Mouse (Mus musculus) neural tube, embryonic 15.5 days (tissue): Measurements from ENCODE around the gene Insm2. TPM values are rescaled to one million over a fixed set of nuclear protein-coding genes. Genes with fewer than 3 reads are reported as not detected.

Source experiments
- ATAC-seq: fragments of 200-750 bp; cut with Nextera tagmentation; 2 replicates; pipeline ENCODE4 v1.8.0; 2017; ENCODE audit warnings: mild to moderate bottlenecking, moderate TSS enrichment, moderate library complexity; ENCODE audit not compliant: low FRiP score
- H3K27ac ChIP-seq: fragments of 300-500 bp; sonication (generic); replicated peaks from 2 replicates; pipeline ENCODE4 v1.5.1; 2015; ENCODE audit warnings: mild to moderate bottlenecking, inconsistent platforms
- H3K27me3 ChIP-seq: fragments of 300-500 bp; sonication (generic); replicated peaks from 2 replicates; pipeline ENCODE4 v1.6.1; 2015; ENCODE audit warnings: inconsistent platforms
- H3K36me3 ChIP-seq: fragments of 300-500 bp; sonication (generic); 2 replicates; pipeline ENCODE4 v1.6.1; 2015; ENCODE audit warnings: inconsistent platforms
- H3K4me1 ChIP-seq: fragments of 300-500 bp; sonication (generic); 2 replicates; pipeline ENCODE4 v1.6.1; 2015; ENCODE audit warnings: inconsistent platforms
- H3K4me2 ChIP-seq: fragments of 300-500 bp; sonication (generic); 2 replicates; pipeline ENCODE4 v1.6.1; 2015; ENCODE audit warnings: inconsistent platforms, mild to moderate bottlenecking, moderate library complexity
- H3K4me3 ChIP-seq: fragments of 300-500 bp; sonication (generic); replicated peaks from 2 replicates; pipeline ENCODE4 v1.5.1; 2015; ENCODE audit warnings: mild to moderate bottlenecking, inconsistent platforms
- H3K9ac ChIP-seq: fragments of 300-500 bp; sonication (generic); replicated peaks from 2 replicates; pipeline ENCODE4 v1.6.1; 2015; ENCODE audit warnings: mild to moderate bottlenecking, inconsistent platforms
- H3K9me3 ChIP-seq: fragments of 300-500 bp; sonication (generic); replicated peaks from 2 replicates; pipeline ENCODE4 v1.6.1; 2016; ENCODE audit warnings: inconsistent platforms
- WGBS: fragments of 180-500 bp; shearing (Covaris S2); methylation state at CpG from one replicate; pipeline ENCODE4 v1.1.7; 2015; ENCODE audit warnings: mixed read lengths; 5-methylcytosine and 5-hydroxymethylcytosine counted together
- polyA plus RNA-seq: library from polyadenylated mRNA; unstranded; fragments of >200 nt; fragmentation: Nextera tagmentation; extraction: Ambion mirVana; gene quantifications from 2 replicates; pipeline ENCODE4 v1.2.1, GENCODE M21; 2015

Gene Insm2
- polyA plus RNA-seq, 1 experiment from 2014 or later: 1.1 TPM

DNA sequence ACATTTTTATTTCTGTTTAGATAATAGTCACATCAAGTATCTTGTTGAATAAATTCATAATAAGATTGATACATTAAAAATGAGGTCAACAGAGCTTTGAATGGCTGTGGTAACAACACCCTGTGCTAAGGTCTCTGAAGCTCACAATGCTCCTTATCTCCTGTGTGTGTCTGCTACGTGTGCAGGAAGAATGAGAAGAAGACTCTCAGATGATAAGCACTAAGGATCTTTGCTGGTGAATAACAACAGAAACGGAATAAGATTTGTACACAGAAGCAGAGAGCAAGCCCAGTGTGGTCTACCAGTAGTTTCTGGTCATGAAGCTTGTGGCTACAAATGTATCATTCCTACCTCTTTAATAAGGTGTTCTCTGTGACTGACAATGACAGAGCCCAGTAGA is 11.6 kb downstream of the Insm2 start:
- H3K9ac ChIP-seq: no peak overlapping the region
- H3K27me3 ChIP-seq: no peaks in the 10 kb centered on the region
- H3K27ac ChIP-seq: no peak overlapping the region
- H3K4me1 ChIP-seq: no peaks in the 10 kb centered on the region
- no peak overlapping the region for H3K4me3 ChIP-seq
- ATAC-seq: no peak
- H3K36me3 ChIP-seq: peaks cover 3% of the 10 kb centered on the region; the same call in 1 of the 2 replicates
- H3K9me3 ChIP-seq: no peaks in the 10 kb centered on the region
- no peak overlapping the region for H3K4me2 ChIP-seq
- WGBS: 77% methylated on average over 2 of the region's 2 CpGs

GRCm38 (mm10) chr12:55620321-55620720 is 21.1 kb downstream of the Insm2 start:
- no peaks in the 10 kb centered on the region for H3K9me3 ChIP-seq
- ATAC-seq: no peak
- no peak overlapping the region for H3K4me2 ChIP-seq
- no peak overlapping the region for H3K27ac ChIP-seq
- no peaks in the 10 kb centered on the region for H3K27me3 ChIP-seq
- H3K4me1 ChIP-seq: 0 out of 2 replicates have a peak, but pooled peaks cover 4% of the 10 kb centered on the region
- no peak overlapping the region for H3K4me3 ChIP-seq
- no peaks in the 10 kb centered on the region for H3K36me3 ChIP-seq
- 50% methylated on average over 2 of the region's 2 CpGs for WGBS
- no peak overlapping the region for H3K9ac ChIP-seq

DNA sequence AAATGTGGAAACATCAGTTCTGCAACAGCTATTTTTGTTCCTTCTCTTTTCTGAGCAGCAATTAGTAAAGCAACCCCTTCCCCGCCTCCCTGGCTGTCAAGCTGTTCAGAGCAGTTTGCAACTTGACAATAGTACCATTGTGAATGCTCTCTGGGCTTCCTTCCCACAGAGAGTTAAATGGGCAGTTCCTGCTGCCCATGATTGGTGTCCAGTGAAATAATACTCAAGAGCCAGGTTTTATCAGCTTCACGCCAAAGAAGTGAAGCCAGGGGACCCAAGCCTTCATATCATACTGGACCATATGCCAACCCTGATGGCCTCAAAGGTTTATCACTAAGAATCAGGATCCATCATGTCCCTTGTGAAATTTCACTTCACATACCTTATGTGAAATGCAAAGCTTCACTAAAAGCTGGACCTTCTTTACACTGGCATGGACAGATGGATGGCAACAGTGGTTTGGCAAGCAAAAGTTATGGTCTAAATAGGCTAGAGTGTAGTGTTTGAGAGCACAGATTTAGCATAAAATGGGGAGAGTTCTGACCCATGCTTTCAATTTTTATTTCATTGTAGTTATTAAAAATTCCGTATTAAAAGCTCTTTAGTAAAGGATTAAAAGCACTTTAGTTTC is 23.5 kb downstream of the Insm2 start:
- WGBS: 29% methylated on average over 3 of the region's 3 CpGs
- ATAC-seq: no peak
- no peaks in the 10 kb centered on the region for H3K9me3 ChIP-seq

DNA sequence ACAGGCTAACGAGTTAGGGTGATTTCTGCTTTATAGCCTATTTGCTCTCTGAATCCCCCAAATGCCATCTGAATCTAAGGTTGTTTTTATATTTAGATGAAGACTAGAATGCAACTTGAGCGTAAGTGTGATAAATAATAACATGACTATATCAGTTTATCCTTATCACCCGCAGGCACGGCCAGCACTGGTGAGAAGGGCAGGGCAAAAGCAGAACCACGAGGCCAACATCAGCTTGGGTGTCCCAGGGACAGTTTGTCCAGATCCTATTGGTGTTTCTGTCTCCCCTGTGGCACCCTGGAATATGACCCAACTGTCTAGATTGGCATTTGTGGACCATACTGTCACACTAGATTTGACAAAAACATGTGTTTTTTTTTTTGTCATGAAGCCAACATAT is 24.0 kb downstream of the Insm2 start:
- H3K4me1 ChIP-seq: 0 out of 2 replicates have a peak, but pooled peaks cover 4% of the 10 kb centered on the region
- H3K9ac ChIP-seq: no peak overlapping the region
- H3K27ac ChIP-seq: no peak overlapping the region
- H3K9me3 ChIP-seq: no peaks in the 10 kb centered on the region
- H3K4me2 ChIP-seq: no peak overlapping the region
- WGBS: 78% methylated on average over 5 of the region's 5 CpGs
- H3K36me3 ChIP-seq: no peaks in the 10 kb centered on the region
- ATAC-seq: no peak
- H3K27me3 ChIP-seq: no peaks in the 10 kb centered on the region
- no peak overlapping the region for H3K4me3 ChIP-seq

More for the DNA sequence above, 23.5 kb downstream of the Insm2 start:
- H3K27ac ChIP-seq: no peak overlapping the region
- H3K27me3 ChIP-seq: no peaks in the 10 kb centered on the region
- no peaks in the 10 kb centered on the region for H3K36me3 ChIP-seq
- H3K4me1 ChIP-seq: 0 out of 2 replicates have a peak, but pooled peaks cover 4% of the 10 kb centered on the region
- H3K4me2 ChIP-seq: peak overlapping the region; percentile 9; the same call in 1 of the 2 replicates
- no peak overlapping the region for H3K4me3 ChIP-seq
- H3K9ac ChIP-seq: no peak overlapping the region

DNA sequence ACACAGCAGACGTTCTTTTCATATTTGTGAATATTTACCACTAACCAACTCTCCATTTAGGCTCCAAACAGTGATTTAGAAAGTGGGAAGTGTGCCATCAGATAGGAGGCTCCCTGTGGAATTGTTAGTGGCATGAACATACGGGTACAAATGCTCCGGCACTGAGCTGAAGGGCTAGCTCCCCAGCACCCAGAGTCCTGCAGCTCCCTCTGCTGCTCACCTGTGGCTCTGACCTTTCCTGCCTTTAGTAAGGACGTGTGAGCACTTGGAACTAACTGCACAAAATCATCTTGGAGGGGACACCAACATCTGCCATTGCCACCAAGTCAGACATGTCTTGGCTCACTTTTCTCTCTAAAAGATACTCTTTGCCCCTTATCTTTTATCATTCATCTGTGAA is 27.5 kb downstream of the Insm2 start:
- Histone ChIP-seq H3K9me3 (no peaks in the 10 kb centered on the region), H3K4me3 (no peak overlapping the region), H3K4me2 (no peak overlapping the region), H3K36me3 (no peaks in the 10 kb centered on the region), H3K27me3 (no peaks in the 10 kb centered on the region), H3K27ac (no peak overlapping the region), H3K4me1 (0 out of 2 replicates have a peak, but pooled peaks cover 4% of the 10 kb centered on the region), H3K9ac (no peak overlapping the region)
- ATAC-seq: no peak
- 41% methylated on average over 4 of the region's 4 CpGs for WGBS

DNA sequence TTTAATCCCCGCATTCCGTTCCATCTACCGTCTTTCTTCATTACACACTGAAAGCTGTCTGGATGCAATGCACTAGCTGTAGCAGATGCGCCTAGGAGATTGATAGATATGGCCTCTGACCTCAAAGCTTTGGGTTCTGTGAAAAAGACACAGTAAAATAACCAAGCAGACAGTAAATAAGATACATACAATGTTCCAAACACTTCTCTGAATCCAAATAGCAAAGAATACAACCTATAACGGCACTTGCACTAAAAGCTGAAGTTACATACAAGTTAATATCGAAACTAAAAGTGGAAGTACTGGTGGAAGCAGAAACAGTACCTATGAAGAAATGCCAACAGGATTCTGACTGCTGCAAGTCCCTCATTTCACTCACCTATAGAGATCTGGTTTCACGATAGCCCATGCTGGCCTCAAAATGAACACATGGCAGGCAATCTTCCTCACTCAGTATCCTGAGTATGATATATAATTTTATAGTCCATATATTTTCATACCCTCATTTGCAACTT is 48.8 kb downstream of the Insm2 start:
- 87% methylated on average over 7 of the region's 7 CpGs for WGBS
- ATAC-seq: no peak
- H3K36me3 ChIP-seq: peaks cover 6% of the 10 kb centered on the region; the same call in 1 of the 2 replicates

More for the DNA sequence above, 48.8 kb downstream of the Insm2 start:
- no peak overlapping the region for H3K4me3 ChIP-seq
- no peak overlapping the region for H3K4me2 ChIP-seq
- no peak overlapping the region for H3K9ac ChIP-seq
- H3K27ac ChIP-seq: no peak overlapping the region
- H3K9me3 ChIP-seq: no peaks in the 10 kb centered on the region
- no peaks in the 10 kb centered on the region for H3K4me1 ChIP-seq
- H3K27me3 ChIP-seq: no peaks in the 10 kb centered on the region

Other genes with a start within 250 kb of the Insm2 start
- gene Psma6, start 215.2 kb upstream of the Insm2 start, polyA plus RNA-seq: 399 and 422 TPM in 2 replicates
- gene Nfkbia, start 106.8 kb upstream of the Insm2 start, polyA plus RNA-seq: 60.2 and 92.7 TPM in 2 replicates
- 0.09 and 0.14 TPM in 2 replicates for gene Aldoart2, start 34.2 kb upstream of the Insm2 start, polyA plus RNA-seq
- 23.5 and 25.4 TPM in 2 replicates for gene Ralgapa1, start 221.7 kb downstream of the Insm2 start, polyA plus RNA-seq
- gene Brms1l, start 236.9 kb downstream of the Insm2 start, polyA plus RNA-seq: 52.3 and 53.9 TPM in 2 replicates